Mouse (Mus musculus): Measurements from ENCODE around the gene Ifit1. TPM values are rescaled to one million over a fixed set of nuclear protein-coding genes. Genes with fewer than 3 reads are reported as not detected.
A peak's percentile ranks its signal among the peaks of the same experiment; 100 is the strongest.

Gene Ifit1
- total RNA-seq, 2 experiments from 2014 or later: 0.17 to 0.25 TPM

- no peak for DNase-seq
Observed at GRCm38 (mm10) chr19:34656511-34657298, 16.0 kb downstream of the Ifit1 start.

- DNase-seq: peak; percentile 77
Observed at GRCm38 (mm10) chr19:34662067-34662507, 21.4 kb downstream of the Ifit1 start.

GRCm38 (mm10) chr19:34662740-34663139 is 22.1 kb downstream of the Ifit1 start:
- DNase-seq: no peak

- peak; percentile 82 for DNase-seq
Observed at GRCm38 (mm10) chr19:34666127-34666526, 25.5 kb downstream of the Ifit1 start.

- DNase-seq: peak; percentile 20
Observed at GRCm38 (mm10) chr19:34673476-34673875, 32.8 kb downstream of the Ifit1 start.

- DNase-seq: no peak
Observed at GRCm38 (mm10) chr19:34678428-34678827, 37.8 kb downstream of the Ifit1 start.

- DNase-seq: peak; percentile 57
Observed at GRCm38 (mm10) chr19:34684857-34685256, 44.2 kb downstream of the Ifit1 start.

GRCm38 (mm10) chr19:34685530-34685929 is 44.9 kb downstream of the Ifit1 start:
- no peak for DNase-seq

GRCm38 (mm10) chr19:34691402-34691801 is 50.7 kb downstream of the Ifit1 start:
- no peak for DNase-seq

GRCm38 (mm10) chr19:34696352-34696986 is 55.8 kb downstream of the Ifit1 start:
- no peak for DNase-seq

GRCm38 (mm10) chr19:34697461-34697860 is 56.8 kb downstream of the Ifit1 start:
- DNase-seq: no peak

- DNase-seq: no peak
Observed at GRCm38 (mm10) chr19:34698432-34698831, 57.8 kb downstream of the Ifit1 start.

- no peak for DNase-seq
Observed at GRCm38 (mm10) chr19:34698852-34699251, 58.2 kb downstream of the Ifit1 start.

GRCm38 (mm10) chr19:34699300-34699699 is 58.6 kb downstream of the Ifit1 start:
- no peak for DNase-seq

Other genes with a start within 250 kb of the Ifit1 start
- under 1 TPM; 0.32 to 0.45 TPM for gene Ch25h, start 165.7 kb upstream of the Ifit1 start, total RNA-seq (2021)
- gene Lipa, start 113.4 kb upstream of the Ifit1 start, total RNA-seq (2021): 10 to 100 TPM; 20.7 to 21.2 TPM
- 1 to 10 TPM; 8.0 to 8.2 TPM for gene Ifit2, start 90.2 kb upstream of the Ifit1 start, total RNA-seq (2021)
- under 1 TPM; 0.50 to 0.54 TPM for gene Ifit3, start 57.3 kb upstream of the Ifit1 start, total RNA-seq (2021)
- 1 to 10 TPM; 1.8 to 2.2 TPM for gene Ifit1bl1, start 38.9 kb upstream of the Ifit1 start, total RNA-seq (2021)
- under 1 TPM in 1 of 2 experiments, not detected in 1; 0.45 TPM for gene Ifit3b, start 32.9 kb upstream of the Ifit1 start, total RNA-seq (2021)
- gene Ifit1bl2, start 128 bp upstream of the Ifit1 start, total RNA-seq (2021): under 1 TPM; 0.43 to 0.81 TPM
- 10 to 100 TPM; 13.3 to 13.4 TPM for gene Slc16a12, start 106.4 kb downstream of the Ifit1 start, total RNA-seq (2021)
- gene Pank1, start 238.6 kb downstream of the Ifit1 start, total RNA-seq (2021): 10 to 100 TPM; 27.3 to 29.0 TPM